In genomic region chr7:73428525-73428924, GRCm38 (mm10) we compare ENCODE assay signal across 21 mouse cellular contexts. TPM values are rescaled to one million over a fixed set of nuclear protein-coding genes. Genes with fewer than 3 reads are reported as not detected.
"Had no signal": no experiment of that assay in that cellular context is flagged by ENCODE, and none has a peak within 500 bp of the region (broad histone marks: within the 10 kb centered on the region; RNA-seq: fewer than 3 reads in every experiment).

No protein-coding gene starts in this region.

- H3K4me3 ChIP-seq: heart, embryonic 10.5 days; heart, embryonic 12.5 days; hindbrain, embryonic 13.5 days; hindbrain, embryonic 15.5 days; layer of hippocampus, adult 2 months; left cerebral cortex, adult 2 months; limb, embryonic 12.5 days; liver, embryonic 12.5 days; liver, embryonic 15.5 days had no signal

- H3K4me2 ChIP-seq: heart, embryonic 12.5 days; hindbrain, embryonic 13.5 days; hindbrain, embryonic 15.5 days; limb, embryonic 12.5 days; liver, embryonic 12.5 days; liver, embryonic 15.5 days had no signal

- ATAC-seq: hindbrain, postnatal 0 days; liver, embryonic 12.5 days had no signal

- H3K4me1 ChIP-seq: limb, embryonic 12.5 days; liver, embryonic 15.5 days had no signal

- H3K9me3 ChIP-seq: heart, embryonic 10.5 days; heart, embryonic 12.5 days; hindbrain, embryonic 13.5 days; hindbrain, embryonic 15.5 days; limb, embryonic 12.5 days; liver, embryonic 12.5 days; liver, embryonic 15.5 days had no signal

- H3K27ac ChIP-seq: heart, embryonic 10.5 days; hindbrain, embryonic 13.5 days; hindbrain, embryonic 15.5 days; hindbrain, postnatal 0 days; layer of hippocampus, adult 2 months; left cerebral cortex, adult 2 months; limb, embryonic 12.5 days; liver, embryonic 12.5 days; liver, embryonic 15.5 days had no signal

- DNase-seq: gastrocnemius, postnatal 14 days; gastrocnemius, postnatal 36 days; heart, adult 18-20 months; heart, postnatal 10 days; kidney, adult 11 months; kidney, adult 8-10 months; kidney, postnatal 10 days; kidney, postnatal 25 days; kidney, postnatal 4 days; liver had no signal

- H3K27me3 ChIP-seq: heart, embryonic 12.5 days; hindbrain, embryonic 13.5 days; hindbrain, embryonic 15.5 days; limb, embryonic 12.5 days; liver, embryonic 12.5 days; liver, embryonic 15.5 days had no signal

- H3K9ac ChIP-seq: heart, embryonic 12.5 days; hindbrain, embryonic 13.5 days; hindbrain, embryonic 15.5 days; limb, embryonic 12.5 days; liver, embryonic 12.5 days; liver, embryonic 15.5 days had no signal

RNA-seq across cellular contexts. Expression of gene Rgma, which starts 53.2 kb away (rescaled TPM):
- total RNA-seq: hematopoietic stem cell, adult 5-6 weeks had no signal
